Mouse (Mus musculus): ENCODE measurements around the gene Eef1akmt2. TPM values are rescaled to one million over a fixed set of nuclear protein-coding genes. Genes with fewer than 3 reads are reported as not detected.

Gene Eef1akmt2
- total and polyA plus RNA-seq, 2 experiments = 3.4 to 21.8 TPM

DNA sequence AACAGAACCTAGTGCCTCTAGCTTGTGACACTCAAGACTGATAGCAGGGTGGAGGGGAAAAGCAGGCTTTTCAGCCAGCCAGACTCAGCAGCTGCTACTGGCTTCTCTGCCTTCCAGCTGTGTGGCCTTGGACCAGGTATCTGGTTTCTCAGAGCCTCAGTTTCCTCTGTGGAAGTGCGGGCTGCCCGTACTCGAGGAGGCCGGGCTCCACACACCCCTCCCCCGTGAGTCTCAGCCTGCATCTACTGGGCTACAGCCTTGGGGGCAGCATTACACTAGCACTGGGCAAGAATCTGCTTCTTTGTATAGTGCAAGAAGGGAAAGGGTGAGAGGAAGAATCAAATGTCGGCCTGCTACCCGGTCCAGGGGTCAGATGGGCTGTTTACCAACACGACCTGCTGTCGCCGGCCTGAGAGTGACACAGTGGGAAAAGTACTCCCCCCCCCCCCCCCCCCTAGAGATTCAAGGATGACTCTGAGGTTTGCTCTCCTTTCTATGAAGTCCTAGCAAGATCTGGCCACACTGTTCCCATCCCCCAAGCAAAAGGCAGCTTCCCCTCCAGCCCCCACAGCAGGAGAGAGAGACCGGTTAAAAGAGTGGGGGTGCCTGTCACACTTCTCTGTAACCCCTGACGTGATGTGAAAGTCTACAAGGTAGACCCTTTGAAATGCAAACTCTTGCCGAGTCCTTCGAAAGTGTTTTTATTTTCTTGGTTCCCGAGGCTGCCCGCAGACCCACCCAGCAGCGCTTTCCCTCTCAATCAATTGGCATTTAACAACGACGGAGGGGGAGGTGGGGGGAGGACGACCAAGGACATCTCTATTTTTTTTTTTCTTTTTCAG, 43.4 kb downstream of the Eef1akmt2 start:
- 51% methylated on average over 20 of the region's 20 CpGs for WGBS
- Histone ChIP-seq H3K27me3 (ENCODE audit: control insufficient read depth, insufficient read depth, low read length) (no peaks in the 10 kb centered on the region), H3K27ac (replicated peaks; ENCODE audit: insufficient read depth, low read depth, low read length) (peak overlapping the region; percentile 34; the same call in 1 of the 2 replicates), H3K79me2 (ENCODE audit: control insufficient read depth, insufficient read depth, low read length) (peaks cover 22% of the 10 kb centered on the region), H3K4me3 (ENCODE audit: insufficient read depth, low read depth, low read length) (no peak overlapping the region), H3K4me1 (ENCODE audit: control insufficient read depth, insufficient read depth, low read length) (peaks cover 10% of the 10 kb centered on the region), H3K36me3 (ENCODE audit: control insufficient read depth, insufficient read depth, low read length) (no peaks in the 10 kb centered on the region), H3K9ac (ENCODE audit: low read depth, low read length) (peak overlapping the region; percentile 31; the same call in 1 of the 2 replicates)
- DNase-seq (ENCODE audit: extremely low read depth, low read depth, low spot score) = no peak
- TF ChIP-seq CTCF (IDR thresholded peaks at IDR 0.05; ENCODE audit: low read depth, low read length) (no peak), POLR2A (IDR thresholded peaks at IDR 0.05; ENCODE audit: extremely low read depth, insufficient read depth, low read length) (no peak)

DNA sequence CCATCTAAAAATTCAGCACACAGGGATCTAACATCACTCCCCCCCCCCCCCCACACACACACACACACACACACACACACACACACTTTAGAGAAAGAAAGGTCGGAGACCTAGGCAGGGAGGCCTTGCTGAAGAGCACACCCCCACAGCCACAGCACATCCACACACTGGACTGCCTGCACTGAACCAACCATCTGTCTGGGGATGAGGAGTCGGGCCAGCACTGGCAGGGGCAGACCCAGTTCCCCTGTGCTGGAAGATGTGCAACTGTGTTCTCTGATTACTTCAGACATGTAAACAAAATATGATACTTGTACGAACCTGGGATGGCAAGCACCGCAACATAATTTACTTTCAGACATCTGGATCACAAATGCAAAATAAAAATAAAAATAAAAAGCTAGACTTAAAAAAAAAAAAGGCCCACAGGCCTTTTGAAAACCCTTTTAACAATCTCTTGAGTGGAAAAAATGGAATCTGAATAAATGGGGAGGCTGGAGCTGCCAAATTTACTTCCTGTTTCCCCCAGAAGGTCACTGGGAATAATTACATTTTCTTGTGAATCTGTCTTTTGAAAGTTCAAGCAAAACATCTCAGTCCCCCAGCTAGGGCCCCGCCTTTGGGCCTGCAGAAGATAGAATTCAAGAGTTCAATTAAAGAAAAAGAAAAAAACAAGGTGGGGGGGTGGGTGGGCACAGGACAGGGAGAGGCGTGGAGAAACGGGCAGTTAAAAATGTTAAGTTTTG, 44.2 kb downstream of the Eef1akmt2 start:
- no peak overlapping the region for H3K27ac ChIP-seq (replicated peaks; ENCODE audit: insufficient read depth, low read depth, low read length)
- 73% methylated on average over 7 of the region's 7 CpGs for WGBS
- H3K4me1 ChIP-seq (ENCODE audit: control insufficient read depth, insufficient read depth, low read length) = peaks cover 17% of the 10 kb centered on the region
- TF ChIP-seq POLR2A (IDR thresholded peaks at IDR 0.05; ENCODE audit: extremely low read depth, insufficient read depth, low read length) = no peak
- peaks cover 30% of the 10 kb centered on the region for H3K79me2 ChIP-seq (ENCODE audit: control insufficient read depth, insufficient read depth, low read length)
- no peak overlapping the region for H3K9ac ChIP-seq (ENCODE audit: low read depth, low read length)
- no peak for DNase-seq (ENCODE audit: extremely low read depth, low read depth, low spot score)
- H3K36me3 ChIP-seq (ENCODE audit: control insufficient read depth, insufficient read depth, low read length) = no peaks in the 10 kb centered on the region
- no peaks in the 10 kb centered on the region for H3K27me3 ChIP-seq (ENCODE audit: control insufficient read depth, insufficient read depth, low read length)
- no peak overlapping the region for H3K4me3 ChIP-seq (ENCODE audit: insufficient read depth, low read depth, low read length)

DNA sequence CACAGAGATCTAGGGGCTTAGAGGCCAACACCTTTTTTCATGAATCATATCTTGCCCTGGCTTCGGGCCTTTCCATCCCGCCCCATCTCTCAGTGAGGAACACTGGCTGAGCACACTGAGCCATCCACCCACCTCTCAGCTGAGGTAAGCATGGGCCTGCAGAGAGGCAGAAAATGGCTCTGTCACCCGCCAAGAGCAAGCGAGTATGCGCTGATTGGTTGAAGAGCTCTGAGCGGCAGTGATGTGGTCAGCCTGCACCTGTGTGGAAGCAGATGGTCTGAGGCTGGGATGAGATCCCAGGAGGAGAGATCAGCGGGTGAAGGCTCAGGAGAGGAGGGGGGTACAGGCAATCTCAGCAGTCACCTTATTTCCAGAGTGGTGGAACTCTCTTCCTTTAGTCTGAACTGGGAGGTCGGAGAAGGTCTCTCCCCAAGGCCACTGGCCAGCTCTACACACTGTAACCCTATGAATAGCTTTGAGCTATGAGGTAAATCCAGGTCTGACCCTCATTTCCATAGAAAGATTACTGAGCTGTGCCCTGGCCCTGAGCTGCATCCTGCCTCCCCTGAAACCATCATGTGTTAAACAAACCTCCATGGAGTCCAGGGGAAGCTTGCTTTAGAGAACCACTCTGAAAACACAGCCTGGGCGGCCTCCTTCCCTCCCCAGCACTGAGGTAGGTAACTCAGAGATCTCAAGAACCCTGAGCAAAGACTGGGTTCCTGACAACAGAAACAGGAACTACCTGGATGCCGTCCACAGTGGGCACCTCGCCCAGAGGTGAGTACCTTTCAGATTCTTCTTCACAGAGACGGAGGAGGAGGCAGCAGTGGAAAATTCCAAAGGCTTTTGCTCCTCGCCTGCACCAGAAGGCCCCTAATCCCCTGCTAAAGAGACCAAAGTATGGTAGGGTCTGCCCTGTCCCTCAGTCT, 45.3 kb downstream of the Eef1akmt2 start:
- Histone ChIP-seq H3K4me3 (ENCODE audit: insufficient read depth, low read depth, low read length) (no peak overlapping the region), H3K27me3 (ENCODE audit: control insufficient read depth, insufficient read depth, low read length) (no peaks in the 10 kb centered on the region), H3K27ac (replicated peaks; ENCODE audit: insufficient read depth, low read depth, low read length) (peak overlapping the region; percentile 3; the same call in 1 of the 2 replicates), H3K36me3 (ENCODE audit: control insufficient read depth, insufficient read depth, low read length) (no peaks in the 10 kb centered on the region), H3K9ac (ENCODE audit: low read depth, low read length) (no peak overlapping the region), H3K4me1 (ENCODE audit: control insufficient read depth, insufficient read depth, low read length) (peaks cover 20% of the 10 kb centered on the region), H3K79me2 (ENCODE audit: control insufficient read depth, insufficient read depth, low read length) (peaks cover 31% of the 10 kb centered on the region)
- no peak for DNase-seq (ENCODE audit: extremely low read depth, low read depth, low spot score)
- WGBS = 80% methylated on average over 13 of the region's 13 CpGs
- no peak for TF ChIP-seq CTCF (IDR thresholded peaks at IDR 0.05; ENCODE audit: low read depth, low read length)
- TF ChIP-seq POLR2A (IDR thresholded peaks at IDR 0.05; ENCODE audit: extremely low read depth, insufficient read depth, low read length) = no peak

DNA sequence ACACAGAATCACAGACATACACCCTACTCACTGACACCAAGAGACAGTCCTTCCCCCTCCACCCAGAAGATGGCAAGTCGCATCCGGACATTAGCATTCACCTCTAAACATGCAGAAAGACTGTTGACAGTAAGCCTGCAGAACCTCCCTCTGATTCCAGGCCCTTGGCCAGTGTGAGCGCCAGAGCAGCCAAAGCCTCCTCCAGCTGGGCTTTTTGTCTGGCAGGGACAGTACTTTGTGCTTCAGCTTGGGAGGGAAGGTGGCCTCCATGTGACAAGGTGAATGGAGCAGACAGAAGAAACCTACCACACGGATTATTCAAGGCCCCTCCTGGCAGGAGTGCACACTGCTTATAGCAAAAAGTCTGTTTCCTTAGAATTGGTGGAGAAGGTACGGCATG, 46.2 kb downstream of the Eef1akmt2 start:
- no peaks in the 10 kb centered on the region for H3K27me3 ChIP-seq (ENCODE audit: control insufficient read depth, insufficient read depth, low read length)
- 73% methylated on average over 5 of the region's 5 CpGs for WGBS
- no peak overlapping the region for H3K9ac ChIP-seq (ENCODE audit: low read depth, low read length)
- peaks cover 23% of the 10 kb centered on the region for H3K4me1 ChIP-seq (ENCODE audit: control insufficient read depth, insufficient read depth, low read length)
- no peak for TF ChIP-seq CTCF (IDR thresholded peaks at IDR 0.05; ENCODE audit: low read depth, low read length)
- no peak for TF ChIP-seq POLR2A (IDR thresholded peaks at IDR 0.05; ENCODE audit: extremely low read depth, insufficient read depth, low read length)
- H3K27ac ChIP-seq (replicated peaks; ENCODE audit: insufficient read depth, low read depth, low read length) = no peak overlapping the region
- no peak overlapping the region for H3K4me3 ChIP-seq (ENCODE audit: insufficient read depth, low read depth, low read length)
- no peak for DNase-seq (ENCODE audit: extremely low read depth, low read depth, low spot score)
- peaks cover 31% of the 10 kb centered on the region for H3K79me2 ChIP-seq (ENCODE audit: control insufficient read depth, insufficient read depth, low read length)
- no peaks in the 10 kb centered on the region for H3K36me3 ChIP-seq (ENCODE audit: control insufficient read depth, insufficient read depth, low read length)

DNA sequence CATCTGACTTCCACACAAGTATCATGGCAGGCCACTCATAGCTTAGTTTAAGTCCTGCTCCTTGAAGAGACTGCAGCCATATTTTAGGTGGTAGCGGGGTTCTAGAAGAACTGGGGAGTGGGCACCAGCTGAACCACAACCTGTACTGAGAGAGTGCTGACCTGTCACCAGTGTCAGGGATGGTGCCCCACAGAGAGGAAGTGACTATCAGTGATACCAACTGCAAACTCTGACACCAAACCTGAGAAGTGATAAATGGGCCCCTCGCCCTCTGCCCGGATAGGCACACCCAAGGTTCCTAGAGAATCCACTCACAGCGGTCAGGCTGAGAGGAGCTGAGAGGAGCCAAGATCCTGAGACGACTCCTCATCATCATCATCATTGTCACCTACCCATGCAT, 47.5 kb downstream of the Eef1akmt2 start:
- 91% methylated on average over 5 of the region's 5 CpGs for WGBS
- Histone ChIP-seq H3K36me3 (ENCODE audit: control insufficient read depth, insufficient read depth, low read length) (no peaks in the 10 kb centered on the region), H3K4me3 (ENCODE audit: insufficient read depth, low read depth, low read length) (no peak overlapping the region), H3K27me3 (ENCODE audit: control insufficient read depth, insufficient read depth, low read length) (no peaks in the 10 kb centered on the region), H3K9ac (ENCODE audit: low read depth, low read length) (no peak overlapping the region), H3K27ac (replicated peaks; ENCODE audit: insufficient read depth, low read depth, low read length) (no peak overlapping the region), H3K4me1 (ENCODE audit: control insufficient read depth, insufficient read depth, low read length) (peaks cover 26% of the 10 kb centered on the region), H3K79me2 (ENCODE audit: control insufficient read depth, insufficient read depth, low read length) (peaks cover 36% of the 10 kb centered on the region)
- TF ChIP-seq POLR2A (IDR thresholded peaks at IDR 0.05; ENCODE audit: extremely low read depth, insufficient read depth, low read length) (no peak), CTCF (IDR thresholded peaks at IDR 0.05; ENCODE audit: low read depth, low read length) (no peak)
- DNase-seq (ENCODE audit: extremely low read depth, low read depth, low spot score) = no peak

All from liver, adult 2 months (tissue).